Mouse (Mus musculus): Measurements from ENCODE around the gene Zdhhc6. TPM values are rescaled to one million over a fixed set of nuclear protein-coding genes. Genes with fewer than 3 reads are reported as not detected.

The Zdhhc6 gene
- polyA plus RNA-seq, 1 experiment from 2014 or later = 106 TPM

DNA sequence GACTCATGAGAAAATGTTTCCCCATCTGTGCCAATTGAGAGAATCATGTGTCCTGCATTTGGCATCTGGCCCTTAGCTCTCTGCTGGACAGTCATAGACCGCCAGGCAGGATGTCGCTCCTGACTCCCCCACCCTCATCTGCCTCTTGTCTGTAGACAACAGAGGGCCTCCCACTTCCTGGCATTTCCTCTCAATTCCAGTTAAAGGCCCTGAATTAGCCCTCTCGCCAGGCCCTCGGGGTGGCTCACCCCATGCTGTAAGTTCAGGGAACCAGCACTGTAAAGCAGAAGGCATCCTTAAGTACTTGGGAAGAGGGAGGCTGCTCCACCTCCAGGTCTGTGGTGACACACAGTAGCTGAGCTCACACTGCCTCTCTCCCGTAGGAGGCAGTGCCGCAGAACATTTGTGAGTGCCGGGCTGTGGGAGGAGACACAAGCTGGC lies 71.0 kb downstream of the Zdhhc6 start:
- no peak overlapping the region for H3K9ac ChIP-seq

DNA sequence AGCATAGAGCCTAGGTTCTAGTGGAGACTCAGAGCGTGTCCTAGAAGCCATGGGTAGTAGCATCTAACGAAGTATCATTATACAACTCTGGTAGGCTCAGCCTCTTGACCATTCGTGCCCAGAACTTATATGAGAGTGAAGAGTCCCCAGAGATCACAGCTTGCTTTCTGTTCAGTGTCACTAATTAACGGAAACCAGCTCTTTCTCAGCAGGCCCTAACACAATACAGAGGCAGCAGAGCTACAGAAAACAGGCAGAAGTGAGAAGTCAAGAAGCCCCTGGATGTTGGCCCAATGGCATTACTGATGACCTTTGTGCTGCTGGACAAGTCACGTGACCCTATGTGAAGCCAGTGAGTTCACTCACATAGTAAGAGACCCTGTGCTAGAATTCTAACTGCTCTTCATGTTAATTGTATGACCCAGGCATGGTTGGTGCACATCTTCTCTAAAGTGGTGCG lies 74.6 kb downstream of the Zdhhc6 start, which contains the start of gene Gucy2g:
Gene Gucy2g (minus strand): TSS at position 51 of the 460 bp plus-strand sequence.
- Histone ChIP-seq H3K27me3 (ENCODE audit: insufficient read depth, low read length) (no peaks in the 10 kb centered on the region), H3K4me1 (ENCODE audit: insufficient read depth) (peaks cover 8% of the 10 kb centered on the region; the same call in 1 of the 2 replicates), H3K27ac (ENCODE audit: low read depth) (no peak within 1 kb of the TSS), H3K9me3 (ENCODE audit: low read depth, low read length) (no peaks in the 10 kb centered on the region), H3K4me2 (no peak within 1 kb of the TSS), H3K9ac (no peak within 1 kb of the TSS), H3K36me3 (ENCODE audit: insufficient read depth) (no peaks in the 10 kb centered on the region), H3K4me3 (ENCODE audit: low read depth, low read length) (no peak within 1 kb of the TSS)
- DNase-seq (no peak), ATAC-seq (ENCODE audit: insufficient read depth) (no peak)
- WGBS = 72% methylated on average over 6 of the region's 6 CpGs
- no peak for TF ChIP-seq CTCF (IDR thresholded peaks at IDR 0.05; ENCODE audit: low read depth)

More for the DNA sequence above, 71.0 kb downstream of the Zdhhc6 start:
- no peaks in the 10 kb centered on the region for H3K36me3 ChIP-seq (ENCODE audit: insufficient read depth)
- no peak overlapping the region for H3K4me3 ChIP-seq (ENCODE audit: low read depth, low read length)
- H3K4me2 ChIP-seq = no peak overlapping the region
- no peaks in the 10 kb centered on the region for H3K9me3 ChIP-seq (ENCODE audit: low read depth, low read length)
- DNase-seq = peak; percentile 86
- peak; percentile 89 for ATAC-seq (ENCODE audit: insufficient read depth)
- WGBS = 11% methylated on average over 7 of the region's 7 CpGs
- peak overlapping the region; percentile 61 for H3K27ac ChIP-seq (ENCODE audit: low read depth)
- no peaks in the 10 kb centered on the region for H3K27me3 ChIP-seq (ENCODE audit: insufficient read depth, low read length)
- peaks cover 8% of the 10 kb centered on the region; the same call in 1 of the 2 replicates for H3K4me1 ChIP-seq (ENCODE audit: insufficient read depth)
- peak; percentile 66 for TF ChIP-seq CTCF (IDR thresholded peaks at IDR 0.05; ENCODE audit: low read depth)

DNA sequence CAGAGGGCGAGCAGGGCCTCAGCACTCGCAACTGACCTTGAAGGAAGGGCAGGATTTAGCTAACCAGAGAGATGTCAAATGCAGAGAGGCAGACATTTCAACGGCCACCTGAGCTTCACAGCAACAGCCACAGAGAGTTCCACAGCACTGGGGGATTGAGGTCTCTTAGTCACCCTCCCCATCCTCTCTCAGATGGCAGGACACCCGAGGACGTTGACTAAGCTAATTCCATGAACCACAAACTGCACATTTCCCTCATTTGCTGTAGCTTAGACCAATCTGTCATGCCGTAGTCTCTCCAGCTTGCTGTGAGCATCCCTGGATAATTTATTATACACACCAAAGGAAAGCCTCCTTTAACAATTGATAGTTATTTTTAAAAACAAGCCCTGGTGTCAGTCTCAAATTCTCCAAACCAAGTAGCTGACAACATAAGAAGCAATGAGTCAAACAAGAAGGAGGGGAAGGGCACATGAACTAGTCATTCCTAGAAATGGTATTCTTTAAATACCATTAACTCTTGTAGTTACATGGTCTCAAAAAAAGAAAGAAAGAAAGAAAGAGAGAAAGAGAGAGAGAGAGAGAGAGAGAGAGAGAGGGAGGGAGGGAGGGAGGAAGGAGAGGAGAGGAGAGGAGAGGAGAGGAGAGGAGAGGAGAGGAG lies 75.9 kb downstream of the Zdhhc6 start:
- DNase-seq (no peak), ATAC-seq (ENCODE audit: insufficient read depth) (no peak)
- Histone ChIP-seq H3K27me3 (ENCODE audit: insufficient read depth, low read length) (no peaks in the 10 kb centered on the region), H3K4me1 (ENCODE audit: insufficient read depth) (peaks cover 3% of the 10 kb centered on the region; the same call in 1 of the 2 replicates), H3K4me2 (no peak overlapping the region), H3K9ac (no peak overlapping the region), H3K4me3 (ENCODE audit: low read depth, low read length) (no peak overlapping the region), H3K27ac (ENCODE audit: low read depth) (no peak overlapping the region), H3K9me3 (ENCODE audit: low read depth, low read length) (no peaks in the 10 kb centered on the region), H3K36me3 (ENCODE audit: insufficient read depth) (no peaks in the 10 kb centered on the region)
- no peak for TF ChIP-seq CTCF (IDR thresholded peaks at IDR 0.05; ENCODE audit: low read depth)
- WGBS = 58% methylated on average over 6 of the region's 6 CpGs

DNA sequence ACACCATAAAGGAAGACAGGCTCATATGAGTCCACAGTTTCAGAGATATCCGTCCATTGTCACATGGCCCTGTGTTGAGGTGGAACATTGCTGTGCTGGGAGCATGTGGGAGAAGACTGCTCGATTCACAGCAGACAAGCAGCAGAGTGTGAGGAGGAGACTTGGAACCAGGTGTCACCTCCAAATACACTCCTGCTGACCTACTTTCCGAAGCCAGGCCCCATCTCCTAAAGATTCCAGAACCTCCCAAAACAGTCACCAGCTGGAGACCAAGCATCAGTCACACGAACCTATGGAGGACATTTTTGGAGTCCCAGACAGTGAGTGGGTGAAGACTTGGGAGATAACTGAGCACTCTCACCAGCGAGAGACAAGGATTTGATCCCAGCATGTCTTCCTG lies 79.3 kb downstream of the Zdhhc6 start:
- Histone ChIP-seq H3K36me3 (ENCODE audit: insufficient read depth) (no peaks in the 10 kb centered on the region), H3K27ac (ENCODE audit: low read depth) (no peak overlapping the region), H3K9me3 (ENCODE audit: low read depth, low read length) (no peaks in the 10 kb centered on the region), H3K4me3 (ENCODE audit: low read depth, low read length) (no peak overlapping the region), H3K27me3 (ENCODE audit: insufficient read depth, low read length) (no peaks in the 10 kb centered on the region), H3K9ac (no peak overlapping the region), H3K4me1 (ENCODE audit: insufficient read depth) (no peaks in the 10 kb centered on the region), H3K4me2 (no peak overlapping the region)
- WGBS = 76% methylated on average over 5 of the region's 5 CpGs
- ATAC-seq (ENCODE audit: insufficient read depth) (no peak), DNase-seq (no peak)
- no peak for TF ChIP-seq CTCF (IDR thresholded peaks at IDR 0.05; ENCODE audit: low read depth)

DNA sequence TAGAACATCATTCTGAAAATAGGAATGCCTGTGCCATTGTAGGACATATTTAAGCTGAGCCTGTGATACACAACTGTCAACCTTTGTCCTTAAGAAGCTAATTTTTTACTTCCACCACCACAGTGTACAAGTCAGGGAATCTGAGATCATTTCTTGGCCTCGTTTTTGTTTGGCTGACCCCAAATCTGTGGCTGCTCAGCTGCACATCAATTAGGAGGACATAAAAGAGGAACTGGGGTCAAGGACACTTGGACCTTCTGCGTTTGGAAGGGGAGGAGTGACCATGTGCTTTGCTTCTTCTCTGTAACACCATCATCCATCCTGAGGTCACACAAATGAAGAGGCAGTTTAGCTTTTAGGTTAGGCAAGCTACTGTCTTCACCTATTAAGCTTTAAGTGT lies 79.8 kb downstream of the Zdhhc6 start:
- Histone ChIP-seq H3K4me3 (ENCODE audit: low read depth, low read length) (no peak overlapping the region), H3K27me3 (ENCODE audit: insufficient read depth, low read length) (no peaks in the 10 kb centered on the region), H3K36me3 (ENCODE audit: insufficient read depth) (no peaks in the 10 kb centered on the region), H3K9me3 (ENCODE audit: low read depth, low read length) (no peaks in the 10 kb centered on the region), H3K4me2 (no peak overlapping the region), H3K27ac (ENCODE audit: low read depth) (no peak overlapping the region), H3K9ac (no peak overlapping the region), H3K4me1 (ENCODE audit: insufficient read depth) (no peaks in the 10 kb centered on the region)
- TF ChIP-seq CTCF (IDR thresholded peaks at IDR 0.05; ENCODE audit: low read depth) = no peak
- ATAC-seq (ENCODE audit: insufficient read depth) = no peak
- no peak for DNase-seq
- whole genome bisulfite sequencing = 25% methylated on average over 2 of the region's 2 CpGs

DNA sequence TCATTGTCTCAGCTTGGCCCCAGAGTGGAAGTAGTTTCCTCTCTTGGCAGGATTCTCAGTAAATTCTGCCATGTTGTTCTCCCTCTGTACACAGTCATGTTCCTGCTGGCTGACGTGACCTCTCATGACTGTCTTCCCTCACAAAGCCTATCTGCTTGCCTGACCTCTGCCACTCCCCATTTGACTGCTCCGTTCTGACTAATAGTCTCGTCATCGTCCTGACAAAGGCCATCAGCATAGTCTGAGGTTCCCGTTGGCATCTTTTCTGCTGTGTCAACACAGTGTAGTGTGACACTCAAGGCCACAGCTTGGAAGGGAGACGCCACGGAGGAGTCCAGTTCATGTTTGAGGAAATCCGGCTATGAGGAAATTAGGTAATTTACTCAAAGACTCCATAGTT lies 83.7 kb downstream of the Zdhhc6 start:
- DNase-seq = no peak
- no peak overlapping the region for H3K4me3 ChIP-seq (ENCODE audit: low read depth, low read length)
- peak overlapping the region; percentile 14; the same call in 1 of the 2 replicates for H3K27ac ChIP-seq (ENCODE audit: low read depth)
- no peak overlapping the region for H3K4me2 ChIP-seq
- no peak for TF ChIP-seq CTCF (IDR thresholded peaks at IDR 0.05; ENCODE audit: low read depth)
- H3K4me1 ChIP-seq (ENCODE audit: insufficient read depth) = no peaks in the 10 kb centered on the region
- no peaks in the 10 kb centered on the region for H3K36me3 ChIP-seq (ENCODE audit: insufficient read depth)
- H3K27me3 ChIP-seq (ENCODE audit: insufficient read depth, low read length) = no peaks in the 10 kb centered on the region
- no peak; the same call in 1 of the 2 replicates for ATAC-seq (ENCODE audit: insufficient read depth)
- WGBS = 36% methylated on average over 8 of the region's 8 CpGs
- H3K9me3 ChIP-seq (ENCODE audit: low read depth, low read length) = no peaks in the 10 kb centered on the region
- H3K9ac ChIP-seq = no peak overlapping the region

DNA sequence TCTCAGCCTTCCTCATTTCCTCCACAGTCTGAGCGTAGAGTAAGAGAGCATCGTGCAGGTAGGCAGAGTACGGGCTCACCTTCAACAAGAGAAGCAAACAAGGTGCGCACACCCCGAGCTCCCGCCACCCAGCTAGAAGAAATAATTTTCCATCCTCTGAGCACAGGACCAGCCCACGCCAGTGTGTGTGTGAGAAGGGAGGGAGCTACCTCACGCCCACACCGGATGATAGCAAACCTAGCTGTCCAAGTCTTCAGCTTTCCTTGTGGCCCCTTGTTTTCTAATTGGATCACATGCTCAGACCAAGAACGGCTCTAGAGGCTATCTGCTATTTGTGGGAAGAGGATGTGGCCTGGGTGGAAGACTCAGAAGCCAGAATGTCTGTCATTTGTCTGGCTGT lies 84.8 kb downstream of the Zdhhc6 start:
- H3K9ac ChIP-seq = no peak overlapping the region
- TF ChIP-seq CTCF (IDR thresholded peaks at IDR 0.05; ENCODE audit: low read depth) = no peak
- H3K27me3 ChIP-seq (ENCODE audit: insufficient read depth, low read length) = no peaks in the 10 kb centered on the region
- H3K27ac ChIP-seq (ENCODE audit: low read depth) = no peak overlapping the region
- no peaks in the 10 kb centered on the region for H3K4me1 ChIP-seq (ENCODE audit: insufficient read depth)
- H3K36me3 ChIP-seq (ENCODE audit: insufficient read depth) = no peaks in the 10 kb centered on the region
- no peaks in the 10 kb centered on the region for H3K9me3 ChIP-seq (ENCODE audit: low read depth, low read length)
- ATAC-seq (ENCODE audit: insufficient read depth) (no peak), DNase-seq (no peak)
- WGBS = 70% methylated on average over 10 of the region's 10 CpGs
- no peak overlapping the region for H3K4me2 ChIP-seq
- H3K4me3 ChIP-seq (ENCODE audit: low read depth, low read length) = no peak overlapping the region

All from lung, embryonic 14.5 days (tissue).